Mouse (Mus musculus) bone marrow macrophage, adult 2 months (primary cell): ENCODE measurements at regions not wholly inside any gene's neighbourhood (a gene's known extent, or its start where the extent isn't known, plus 50 kb on each side); places are given as distances from the start of the nearest gene placed in this dataset.

ENCODE experiments used
- CTCF ChIP-seq: IDR thresholded peaks from 2 replicates; pipeline ENCODE4 v1.5.1; 2012; ENCODE audit warnings: low read depth, mild to moderate bottlenecking, low read length, moderate library complexity
- POLR2A ChIP-seq: IDR thresholded peaks from 2 replicates; pipeline ENCODE4 v1.6.1; 2012; ENCODE audit warnings: mild to moderate bottlenecking, low read depth, low read length, borderline replicate concordance

- TF ChIP-seq POLR2A (no peak), CTCF (no peak)
Measured at GRCm38 (mm10) chr7:64035025-64035606, 96.4 kb upstream of the Klf13 start.
